Mouse (Mus musculus) brown adipose tissue, adult 24 weeks (tissue): ENCODE measurements around the gene Lnx2. TPM values are rescaled to one million over a fixed set of nuclear protein-coding genes. Genes with fewer than 3 reads are reported as not detected.

ENCODE experiments used
- H3K27ac ChIP-seq: fragments of 200-500 bp; replicated peaks from 2 replicates; pipeline ENCODE4 v1.5.1; 2012; ENCODE audit warnings: low read depth, mild to moderate bottlenecking, low read length
- H3K4me1 ChIP-seq: fragments of 200-500 bp; 2 replicates; pipeline ENCODE4 v1.6.1; 2012; ENCODE audit warnings: low read length, mixed read lengths; ENCODE audit not compliant: control insufficient read depth, insufficient read depth, insufficient read length
- H3K4me3 ChIP-seq: fragments of 200-500 bp; 2 replicates; pipeline ENCODE4 v1.5.1; 2012; ENCODE audit warnings: low read depth, mild to moderate bottlenecking, low read length, moderate library complexity; ENCODE audit not compliant: insufficient read depth
- polyA plus RNA-seq: library from polyadenylated mRNA; stranded (reverse); fragments of >200 nt; gene quantifications from 2 replicates; pipeline ENCODE4 v1.2.4, GENCODE M21; 2012; ENCODE audit not compliant: missing spikeins, insufficient read depth, insufficient read length

Lnx2 gene
- polyA plus RNA-seq, 1 experiment = 7.0 TPM

DNA sequence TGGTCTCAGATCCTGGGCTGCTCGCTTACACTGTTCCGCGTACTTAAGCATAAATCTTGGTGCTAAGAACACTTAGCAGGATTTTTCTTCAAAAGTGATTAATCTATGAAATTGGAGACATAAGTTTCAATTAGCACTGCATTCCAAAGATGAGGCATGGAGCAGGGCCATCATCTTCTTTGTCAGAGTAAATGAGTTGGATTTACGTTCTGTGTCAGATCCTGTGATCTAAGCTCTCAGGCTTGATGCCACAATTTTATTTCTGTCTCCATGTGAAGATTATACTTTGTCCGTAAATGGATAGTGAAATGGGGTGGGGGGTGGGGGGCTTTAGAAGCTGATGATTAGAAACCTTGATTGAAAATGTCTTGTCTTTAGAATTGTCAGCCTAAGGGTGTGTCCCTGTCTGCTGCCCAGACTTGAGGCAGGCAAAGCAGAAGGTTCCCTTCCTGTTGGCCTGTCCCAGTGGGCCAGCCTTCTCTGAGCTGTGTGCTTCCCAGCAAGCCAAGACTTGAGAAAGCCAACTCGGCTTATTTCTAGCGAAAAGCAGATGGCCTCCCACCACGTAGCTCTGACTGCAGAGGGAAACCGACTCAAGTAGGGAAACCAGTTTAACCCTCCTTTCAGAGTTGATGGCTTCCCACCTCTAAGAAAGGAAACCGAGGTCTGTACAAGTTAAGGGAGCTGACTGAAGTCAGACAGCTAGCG lies 14.0 kb upstream of the Lnx2 start:
- Histone ChIP-seq H3K27ac (peak overlapping the region; percentile 45; the same call in 1 of the 2 replicates), H3K4me3 (no peak overlapping the region)

DNA sequence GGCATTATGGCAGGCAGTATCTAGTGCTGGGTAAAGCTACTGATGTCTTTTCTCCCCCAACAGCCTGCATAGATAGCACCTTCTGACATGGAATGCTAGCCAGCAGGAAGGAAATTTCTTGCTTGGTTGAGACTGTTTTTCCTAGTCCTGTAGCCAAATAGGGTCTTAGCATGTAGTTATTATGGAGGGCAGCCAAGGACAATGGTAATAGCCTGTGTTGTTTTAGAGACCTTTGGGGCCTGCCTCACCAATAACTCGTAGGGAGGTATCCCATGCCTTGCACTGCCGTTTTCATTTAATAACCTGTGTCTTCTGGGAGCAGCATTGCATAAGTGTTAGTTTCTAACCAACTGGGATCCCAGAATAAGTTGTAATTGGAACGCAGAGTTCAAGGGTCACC lies 13.4 kb upstream of the Lnx2 start:
- Histone ChIP-seq H3K27ac (no peak overlapping the region), H3K4me3 (no peak overlapping the region), H3K4me1 (peaks cover 14% of the 10 kb centered on the region)

More for the DNA sequence above, 14.0 kb upstream of the Lnx2 start:
- H3K4me1 ChIP-seq = peaks cover 14% of the 10 kb centered on the region

DNA sequence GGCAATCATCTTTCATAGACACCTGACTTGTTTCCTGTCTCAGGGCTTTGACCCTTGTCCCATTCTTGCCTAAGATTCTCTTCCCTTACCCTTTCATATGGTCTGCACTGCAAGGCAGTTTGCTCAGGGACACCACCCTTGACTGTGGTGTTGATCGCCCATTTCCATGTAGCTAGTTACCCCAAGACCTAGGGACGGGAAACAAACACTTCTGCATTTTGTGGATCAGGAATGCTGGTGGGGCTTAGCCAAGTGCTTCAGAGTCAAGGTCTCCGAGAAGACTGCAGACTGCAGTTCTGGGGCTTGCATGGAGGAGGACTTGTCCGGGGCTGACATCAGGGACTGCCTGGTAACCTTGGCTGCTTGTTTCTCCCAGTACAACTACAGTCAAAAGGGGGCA lies 10.4 kb upstream of the Lnx2 start:
- Histone ChIP-seq H3K4me1 (peaks cover 14% of the 10 kb centered on the region), H3K4me3 (no peak overlapping the region), H3K27ac (no peak overlapping the region)

- Histone ChIP-seq H3K4me3 (no peak overlapping the region), H3K27ac (no peak overlapping the region), H3K4me1 (peaks cover 12% of the 10 kb centered on the region; the same call in 1 of the 2 replicates)
Measured at GRCm38 (mm10) chr5:147085201-147085894, 9.0 kb upstream of the Lnx2 start.

DNA sequence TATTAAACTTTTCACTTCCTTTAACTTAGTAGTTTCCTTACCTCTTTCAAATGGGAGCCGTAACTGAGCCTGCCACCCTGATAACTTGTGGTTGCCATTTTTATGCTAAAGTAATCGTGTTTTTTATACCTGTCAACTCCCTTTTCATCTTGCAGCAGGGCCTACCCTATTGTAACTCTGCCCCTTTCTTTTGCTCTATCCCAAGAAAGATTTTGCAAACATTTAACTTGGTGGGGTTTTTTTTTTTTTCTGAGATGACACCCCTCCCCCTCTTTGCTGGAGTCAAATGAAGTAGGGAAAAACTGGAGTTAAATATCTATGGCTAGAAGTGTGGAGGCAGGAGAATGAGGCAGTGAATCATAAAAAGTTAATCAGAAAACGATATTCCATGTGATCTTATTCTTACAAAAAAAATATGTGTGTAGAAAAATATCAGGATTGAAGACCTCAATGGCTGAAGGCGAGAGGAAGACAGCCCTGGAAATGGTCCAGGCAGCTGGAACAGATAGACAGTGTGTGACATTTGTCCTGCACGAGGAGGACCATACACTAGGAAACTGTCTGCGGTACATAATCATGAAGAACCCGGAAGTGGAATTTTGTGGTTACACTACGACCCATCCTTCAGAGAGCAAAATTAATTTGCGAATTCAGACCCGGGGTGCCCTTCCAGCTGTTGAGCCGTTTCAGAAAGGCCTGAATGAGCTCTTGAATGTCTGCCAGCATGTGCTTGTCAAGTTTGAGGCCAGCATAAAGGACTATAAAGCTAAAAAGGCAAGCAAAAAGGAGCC lies 1.9 kb upstream of the Lnx2 start:
- Histone ChIP-seq H3K4me1 (peaks cover 13% of the 10 kb centered on the region), H3K27ac (peak overlapping the region; percentile 77; the same call in 1 of the 2 replicates), H3K4me3 (peak overlapping the region; percentile 68)

DNA sequence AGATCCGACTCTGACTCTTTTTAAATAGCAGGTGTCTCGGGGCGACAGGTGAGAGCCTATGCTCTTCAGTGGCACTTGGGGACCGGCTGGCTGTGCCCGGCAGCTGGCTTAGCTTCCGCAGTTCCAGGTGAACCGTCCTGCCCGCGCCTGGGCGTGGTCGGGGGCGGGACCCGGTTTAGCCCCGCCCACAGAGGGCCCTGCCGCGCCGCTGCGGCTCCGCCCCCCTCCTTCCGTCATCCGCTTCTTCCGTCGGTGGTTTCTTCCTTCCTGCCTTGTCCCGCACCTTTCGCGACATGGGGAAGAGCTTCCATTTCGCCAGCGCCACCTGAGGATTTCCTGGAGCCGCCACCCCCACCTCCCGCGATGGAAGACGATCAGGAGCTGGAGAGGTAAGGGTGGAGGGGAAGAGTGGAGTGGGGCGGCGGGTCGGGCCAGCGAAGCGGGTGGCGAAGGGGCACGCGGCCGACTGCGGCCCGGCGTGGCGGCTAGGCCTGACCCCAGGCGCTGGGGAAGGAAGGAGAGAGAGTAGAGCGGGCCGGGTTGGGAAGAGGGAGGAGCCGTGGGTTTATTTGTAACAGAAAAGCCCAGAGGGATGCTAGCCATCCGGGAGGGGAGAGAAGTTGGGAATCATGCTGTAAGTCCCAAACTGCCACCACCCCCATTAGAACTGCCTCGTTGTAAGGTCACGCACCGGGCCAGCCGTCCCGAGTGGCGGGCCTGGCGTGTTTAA lies 1.1 kb upstream of the Lnx2 start:
- H3K4me1 ChIP-seq = peaks cover 19% of the 10 kb centered on the region
- H3K27ac ChIP-seq = peak overlapping the region; percentile 77
- peak overlapping the region; percentile 68 for H3K4me3 ChIP-seq

- Histone ChIP-seq H3K4me3 (peak within 1 kb of the TSS; percentile 78), H3K27ac (peak within 1 kb of the TSS; percentile 91), H3K4me1 (peaks cover 26% of the 10 kb centered on the region)
Measured at GRCm38 (mm10) chr5:147076799-147077165, 396 bp upstream of the Lnx2 start, which contains the start of gene Polr1d. Gene Polr1d (plus strand): TSS chr5:147077050.

DNA sequence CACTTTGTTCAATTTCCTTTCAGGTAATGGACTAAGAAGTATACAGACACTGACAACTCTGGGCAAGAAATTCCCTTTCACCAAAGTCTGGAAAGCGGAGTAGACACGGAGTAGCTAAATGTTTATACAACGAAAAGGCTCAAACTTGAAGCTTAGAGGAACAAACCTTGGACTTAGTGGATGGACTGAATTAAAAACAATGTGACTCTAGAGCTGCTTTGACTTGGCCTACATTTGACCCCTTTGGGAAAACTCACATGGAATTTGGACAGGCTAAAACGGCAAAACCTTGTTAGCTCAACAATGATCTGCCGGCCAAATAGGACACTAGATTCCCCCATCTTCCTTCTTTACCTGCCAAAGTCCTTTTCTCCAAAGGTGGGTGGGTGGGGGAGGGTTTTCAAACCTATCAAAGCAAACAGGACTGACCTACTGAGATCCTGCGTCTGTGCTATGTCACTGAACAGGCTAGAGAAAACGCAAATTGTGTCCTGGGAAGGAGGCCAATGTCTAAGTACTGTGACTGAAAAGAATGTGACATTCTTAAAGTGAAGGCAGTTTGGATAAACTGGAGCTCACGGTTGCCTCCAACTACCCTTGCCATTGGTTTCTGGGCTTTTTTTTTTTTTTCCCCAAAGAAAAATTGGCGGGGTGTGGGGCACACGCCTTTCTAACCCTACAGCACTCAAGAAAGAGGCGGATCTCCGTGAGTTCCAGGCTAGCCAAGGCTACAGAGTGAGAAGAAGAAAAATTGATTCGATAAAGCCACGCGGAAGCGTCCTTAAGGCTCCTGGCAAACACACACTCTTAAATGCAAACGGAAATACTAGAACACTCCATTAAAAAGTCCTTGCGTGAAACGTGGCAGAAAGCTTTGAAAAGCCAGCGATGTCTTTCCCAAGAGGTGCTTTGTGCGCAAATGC lies 1.0 kb downstream of the Lnx2 start:
- H3K4me3 ChIP-seq = peak overlapping the region; percentile 78
- H3K27ac ChIP-seq = peak overlapping the region; percentile 91
- H3K4me1 ChIP-seq = peaks cover 30% of the 10 kb centered on the region

GRCm38 (mm10) chr5:147073805-147074204 lies 2.6 kb downstream of the Lnx2 start:
- Histone ChIP-seq H3K4me3 (0 out of 2 replicates have a peak overlapping the region, but pooled peaks have one; percentile 78), H3K27ac (peak overlapping the region; percentile 91), H3K4me1 (peaks cover 38% of the 10 kb centered on the region)

GRCm38 (mm10) chr5:147071886-147072285 lies 4.5 kb downstream of the Lnx2 start:
- Histone ChIP-seq H3K4me1 (peaks cover 48% of the 10 kb centered on the region), H3K27ac (peak overlapping the region; percentile 76), H3K4me3 (no peak overlapping the region)

GRCm38 (mm10) chr5:147070791-147071516 lies 5.4 kb downstream of the Lnx2 start:
- no peak overlapping the region for H3K4me3 ChIP-seq
- H3K27ac ChIP-seq = peak overlapping the region; percentile 47

DNA sequence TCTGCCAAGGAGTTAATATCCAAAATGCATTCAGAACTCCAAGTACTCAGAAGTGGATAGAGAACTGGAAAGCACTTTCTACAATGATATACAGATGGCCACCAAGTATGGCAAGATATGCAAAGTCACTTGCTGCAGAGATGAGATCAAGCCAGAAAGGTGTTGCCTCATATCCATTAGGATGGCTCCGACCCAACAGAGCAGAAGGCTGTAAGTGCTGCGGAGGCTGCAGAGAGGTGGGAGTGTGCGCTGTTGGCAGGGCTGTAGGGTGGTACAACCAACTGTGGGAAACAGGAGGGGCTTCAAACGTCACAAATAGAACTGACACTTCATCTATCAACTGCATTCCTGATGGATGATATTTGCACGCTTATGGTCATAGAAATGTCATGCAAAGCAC lies 7.5 kb downstream of the Lnx2 start:
- H3K4me3 ChIP-seq = no peak overlapping the region
- H3K27ac ChIP-seq = peak overlapping the region; percentile 31; the same call in 1 of the 2 replicates
- peaks cover 52% of the 10 kb centered on the region for H3K4me1 ChIP-seq

More at GRCm38 (mm10) chr5:147070791-147071516, 5.4 kb downstream of the Lnx2 start:
- peaks cover 48% of the 10 kb centered on the region for H3K4me1 ChIP-seq

- Histone ChIP-seq H3K4me1 (peaks cover 38% of the 10 kb centered on the region), H3K27ac (0 out of 2 replicates have a peak overlapping the region, but pooled peaks have one; percentile 3), H3K4me3 (no peak overlapping the region)
Measured at GRCm38 (mm10) chr5:147066965-147067364, 9.4 kb downstream of the Lnx2 start.
